Mouse (Mus musculus) megakaryocyte-erythroid progenitor cell, adult 5 weeks (primary cell): ENCODE measurements around the gene Sparc. TPM values are rescaled to one million over a fixed set of nuclear protein-coding genes. Genes with fewer than 3 reads are reported as not detected.

ENCODE experiments used
- polyA plus RNA-seq: library from polyadenylated mRNA; stranded (reverse); fragments of >175 nt; gene quantifications from 2 replicates; pipeline ENCODE4 v1.2.3, GENCODE M21; 2012

The Sparc gene
- 0.05 and 0.18 TPM in 2 replicates for polyA plus RNA-seq

GRCm38 (mm10) chr11:55422978-55423377 lies at the start of gene Sparc:
Gene Sparc (minus strand): TSS chr11:55423183.

GRCm38 (mm10) chr11:55469048-55469843 lies 46.3 kb upstream of the Sparc start, which contains the start of gene G3bp1:
Gene G3bp1 (plus strand): TSS chr11:55469685.

DNA sequence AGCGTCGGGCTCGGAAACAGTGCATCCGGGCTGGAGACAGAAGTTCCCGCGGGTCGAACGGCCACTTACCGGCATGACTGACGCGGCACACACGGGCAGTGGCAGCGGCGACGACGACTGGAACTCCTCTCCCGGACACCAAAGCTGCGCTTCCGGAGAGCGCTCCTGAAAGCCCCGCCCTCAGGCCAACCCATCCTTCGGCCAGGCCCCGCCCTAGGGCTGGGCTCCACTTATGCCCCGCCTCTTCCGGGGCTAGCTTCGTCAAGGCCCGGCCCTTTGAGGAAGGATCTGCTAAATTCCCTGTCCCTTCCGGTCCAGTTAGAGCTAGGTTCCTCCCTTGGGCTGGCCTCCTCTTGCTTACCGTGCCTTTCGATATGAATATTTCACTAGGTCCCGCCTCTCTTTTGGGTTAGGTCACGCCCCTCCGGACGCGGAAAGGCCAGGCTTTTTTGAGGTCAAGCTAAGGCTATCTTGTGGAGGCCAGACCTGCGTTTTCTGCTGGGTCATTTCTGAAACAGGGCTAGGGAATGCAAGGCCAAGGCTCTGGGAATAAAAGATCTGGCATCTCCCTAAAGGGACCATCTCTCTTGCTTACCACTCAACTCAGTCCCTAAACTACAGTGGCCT lies 38.1 kb upstream of the Sparc start, which contains the start of gene Atox1:
Gene Atox1 (minus strand): TSS at position 221 of the 627 bp plus-strand sequence.

Other genes with a start within 250 kb of the Sparc start
- gene Slc36a2, start 238.1 kb downstream of the Sparc start, polyA plus RNA-seq = 0.43 and 1.2 TPM in 2 replicates
- 16.1 and 17.8 TPM in 2 replicates for gene Slc36a1, start 218.8 kb downstream of the Sparc start, polyA plus RNA-seq
- not detected in 2 replicates for gene Fat2, start 86.6 kb downstream of the Sparc start, polyA plus RNA-seq
- gene Atox1, start 38.1 kb upstream of the Sparc start, polyA plus RNA-seq = 72.1 and 74.5 TPM in 2 replicates
- gene G3bp1, start 46.5 kb upstream of the Sparc start, polyA plus RNA-seq = 287 and 292 TPM in 2 replicates
- not detected in 2 replicates for gene Glra1, start 185.0 kb upstream of the Sparc start, polyA plus RNA-seq